Mouse (Mus musculus) thymus, postnatal 25 days (tissue): ENCODE results near the gene Gng10.

Source experiments
- DNase-seq: peaks from one replicate; pipeline ENCODE4 v3.0.0; 2022

Gng10 gene

GRCm38 (mm10) chr4:59034918-59035785 is at the start of gene Gng10:
Gng10 (plus strand) TSS chr4:59035088.
- peak; percentile 73 for DNase-seq

- DNase-seq: peak; percentile 87
These were observed 49.7 kb upstream of the Gng10 start for GRCm38 (mm10) chr4:58985157-58985648.

- peak; percentile 88 for DNase-seq
These were observed 48.2 kb upstream of the Gng10 start, which contains the start of gene Ptgr1 for GRCm38 (mm10) chr4:58986540-58987190. Ptgr1 (minus strand) TSS chr4:58987119.

- DNase-seq: no peak
These were observed 45.5 kb upstream of the Gng10 start for GRCm38 (mm10) chr4:58989303-58989898.

- no peak for DNase-seq
These were observed 44.1 kb upstream of the Gng10 start for GRCm38 (mm10) chr4:58990609-58991434.

GRCm38 (mm10) chr4:58992195-58992594 is 42.7 kb upstream of the Gng10 start:
- no peak for DNase-seq

- no peak for DNase-seq
These were observed 40.1 kb upstream of the Gng10 start, which contains the start of gene Dnajc25 for GRCm38 (mm10) chr4:58994762-58995161. Dnajc25 (plus strand) TSS chr4:58995062.

GRCm38 (mm10) chr4:58995251-58995693 is 39.6 kb upstream of the Gng10 start:
- no peak for DNase-seq

- DNase-seq: no peak
These were observed 37.8 kb upstream of the Gng10 start for GRCm38 (mm10) chr4:58997081-58997480.

GRCm38 (mm10) chr4:58998688-58999087 is 36.2 kb upstream of the Gng10 start:
- no peak for DNase-seq

- peak; percentile 75 for DNase-seq
These were observed 35.2 kb upstream of the Gng10 start for GRCm38 (mm10) chr4:58999686-59000085.

GRCm38 (mm10) chr4:59000614-59001013 is 34.3 kb upstream of the Gng10 start:
- DNase-seq: peak; percentile 64

- peak; percentile 93 for DNase-seq
These were observed 31.7 kb upstream of the Gng10 start, which contains the start of gene Gm20503 for GRCm38 (mm10) chr4:59002948-59003805. Gm20503 (plus strand) TSS chr4:59003210.

GRCm38 (mm10) chr4:59003806-59004200 is 31.1 kb upstream of the Gng10 start:
- no peak for DNase-seq

GRCm38 (mm10) chr4:59006211-59006610 is 28.7 kb upstream of the Gng10 start:
- no peak for DNase-seq

- DNase-seq: no peak
These were observed 27.9 kb upstream of the Gng10 start for GRCm38 (mm10) chr4:59007016-59007415.

GRCm38 (mm10) chr4:59007974-59008373 is 26.9 kb upstream of the Gng10 start:
- DNase-seq: no peak

GRCm38 (mm10) chr4:59009186-59009585 is 25.7 kb upstream of the Gng10 start:
- DNase-seq: peak; percentile 42

- DNase-seq: peak; percentile 34
These were observed 25.2 kb upstream of the Gng10 start for GRCm38 (mm10) chr4:59009696-59010095.

- DNase-seq: no peak
These were observed 23.4 kb upstream of the Gng10 start for GRCm38 (mm10) chr4:59011446-59011845.

- no peak for DNase-seq
These were observed 19.7 kb upstream of the Gng10 start for GRCm38 (mm10) chr4:59015181-59015580.
